Mouse (Mus musculus) left cerebral cortex, adult 2 months (tissue): Measurements from ENCODE around the gene Arl3. TPM values are rescaled to one million over a fixed set of nuclear protein-coding genes. Genes with fewer than 3 reads are reported as not detected.
"Not testable (repeated sequence)": the region's sequence is repeated elsewhere in the genome, so short reads cannot be mapped to it uniquely, and the experiment has no call there.

Experiments
- DNase-seq, 2 experiments: peaks; one replicate each; pipeline ENCODE4 v3.0.0; 2021 to 2022; ENCODE audit warnings: low spot score in 2 of 2, mixed read lengths in 1 of 2; ENCODE audit errors: extremely low spot score in 1 of 2
- H3K27ac ChIP-seq: fragments of 200-600 bp; 2 replicates; pipeline ENCODE4 v1.8.1; 2022
- H3K4me3 ChIP-seq: fragments of 200-600 bp; 2 replicates; pipeline ENCODE4 v1.8.1; 2022
- CTCF ChIP-seq: fragments of 200-600 bp; IDR thresholded peaks from 2 replicates; pipeline ENCODE4 v1.8.1; 2022; ENCODE audit warnings: antibody characterized with exemption, mild to moderate bottlenecking, moderate library complexity
- intact Hi-C: fragments of 180-260 bp; cut with DNase I; formaldehyde crosslinking; loops from one replicate; pipeline ENCODE4 v1.15.1; 2025
- total RNA-seq, 2 experiments: library from RNA; stranded (reverse); gene quantifications; 2 replicates each; pipeline ENCODE4 v1.2.3; 2021

Gene Arl3
- total RNA-seq, 2 experiments from 2014 or later: 120 to 129 TPM

DNA sequence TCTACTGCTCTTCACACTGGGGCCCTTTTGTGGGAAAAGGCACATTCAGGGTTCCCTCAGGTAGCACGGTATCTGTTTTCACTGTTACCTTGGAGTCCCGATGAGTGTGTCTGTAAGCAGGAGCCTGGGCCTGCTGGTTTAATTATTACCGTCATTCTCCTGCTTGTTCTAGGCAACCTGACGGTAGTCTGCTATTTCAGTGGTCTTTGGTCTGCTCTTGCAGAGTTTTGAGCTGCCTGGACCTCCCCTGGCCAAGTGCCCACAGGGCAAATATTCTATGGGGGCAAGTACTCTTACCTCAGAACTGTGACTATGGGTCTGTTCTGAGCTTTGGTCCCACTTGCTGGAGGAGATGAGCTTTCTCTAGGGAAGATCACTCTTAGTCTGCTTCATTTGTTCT lies 2.2 kb upstream of the Arl3 start:
- Histone ChIP-seq H3K4me3 (no peak overlapping the region), H3K27ac (no peak overlapping the region)
- TF ChIP-seq CTCF: no peak
- DNase-seq: no peak
- intact Hi-C loops: no loop called here

DNA sequence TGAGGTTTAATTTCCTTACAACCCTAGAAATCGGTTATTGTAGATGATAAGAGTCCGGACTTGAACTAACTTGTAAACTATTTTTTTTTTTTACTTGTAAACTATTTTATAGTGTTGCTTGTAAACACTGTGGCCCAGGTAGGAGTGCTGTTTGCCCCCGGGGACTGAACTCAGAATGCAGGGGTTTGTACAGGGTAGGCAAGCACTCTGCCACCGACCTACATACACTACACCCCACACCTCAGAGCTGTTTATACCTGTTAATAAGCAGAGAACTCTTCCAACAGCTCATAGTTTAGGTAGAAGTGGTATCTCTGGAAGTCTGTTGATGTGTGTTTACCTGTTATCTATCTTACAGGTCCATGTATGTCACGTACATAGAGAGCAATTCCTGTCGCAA lies 992 bp upstream of the Arl3 start:
- peak overlapping the region; percentile 85 for H3K4me3 ChIP-seq
- intact Hi-C loops: loop anchor here (2.0 kb wide), 1 partner anchor 71 kb away; no protein-coding TSS in a partner anchor
- DNase-seq: no peak
- no peak for TF ChIP-seq CTCF
- no peak overlapping the region for H3K27ac ChIP-seq

DNA sequence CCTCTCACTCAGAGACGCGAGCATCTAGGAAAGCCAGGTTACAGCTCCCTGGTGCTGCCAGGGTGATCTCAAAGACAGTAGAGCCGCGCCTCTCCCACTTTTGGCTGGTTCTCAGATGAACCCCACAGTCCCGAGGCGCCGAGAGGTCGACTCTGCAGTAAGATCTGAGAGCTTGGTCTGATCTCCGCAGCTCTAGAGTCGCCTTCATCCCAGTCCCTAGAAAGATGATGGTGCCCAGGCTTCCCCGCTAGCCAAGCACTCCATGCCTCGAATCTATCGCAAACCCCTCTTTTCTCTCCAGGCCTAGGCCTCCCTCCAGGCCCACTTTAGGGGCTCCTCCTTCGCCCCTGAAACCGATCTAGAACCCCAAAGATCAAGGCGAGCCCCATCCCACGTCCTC lies 450 bp downstream of the Arl3 start:
- Histone ChIP-seq H3K4me3 (peak overlapping the region; percentile 85), H3K27ac (peak overlapping the region; percentile 93)
- intact Hi-C loops: loop anchor here (2.0 kb wide), 1 partner anchor 70 kb away; no protein-coding TSS in a partner anchor
- TF ChIP-seq CTCF: no peak
- DNase-seq: no peak

DNA sequence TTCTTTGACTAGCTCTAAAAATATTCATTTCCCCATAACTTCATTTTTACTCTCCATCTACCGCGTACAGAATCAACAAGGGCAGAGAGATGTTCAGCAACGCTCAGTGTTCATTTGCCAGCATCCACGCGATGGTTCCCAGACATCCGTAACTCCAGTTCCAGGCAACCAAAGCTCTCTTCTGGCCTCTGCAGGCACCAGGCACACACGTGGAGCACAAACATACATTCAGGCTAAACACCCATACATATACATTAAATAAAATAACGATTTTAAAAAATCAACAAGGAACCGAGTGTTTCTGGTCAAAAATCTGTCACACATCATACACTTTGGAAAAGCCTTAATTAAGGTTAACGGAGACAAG lies 1.1 kb downstream of the Arl3 start:
- no peak for DNase-seq
- Histone ChIP-seq H3K27ac (no peak overlapping the region), H3K4me3 (peak overlapping the region; percentile 85)
- intact Hi-C loops: loop anchor here (2.0 kb wide), 1 partner anchor 69 kb away; no protein-coding TSS in a partner anchor
- TF ChIP-seq CTCF: no peak

DNA sequence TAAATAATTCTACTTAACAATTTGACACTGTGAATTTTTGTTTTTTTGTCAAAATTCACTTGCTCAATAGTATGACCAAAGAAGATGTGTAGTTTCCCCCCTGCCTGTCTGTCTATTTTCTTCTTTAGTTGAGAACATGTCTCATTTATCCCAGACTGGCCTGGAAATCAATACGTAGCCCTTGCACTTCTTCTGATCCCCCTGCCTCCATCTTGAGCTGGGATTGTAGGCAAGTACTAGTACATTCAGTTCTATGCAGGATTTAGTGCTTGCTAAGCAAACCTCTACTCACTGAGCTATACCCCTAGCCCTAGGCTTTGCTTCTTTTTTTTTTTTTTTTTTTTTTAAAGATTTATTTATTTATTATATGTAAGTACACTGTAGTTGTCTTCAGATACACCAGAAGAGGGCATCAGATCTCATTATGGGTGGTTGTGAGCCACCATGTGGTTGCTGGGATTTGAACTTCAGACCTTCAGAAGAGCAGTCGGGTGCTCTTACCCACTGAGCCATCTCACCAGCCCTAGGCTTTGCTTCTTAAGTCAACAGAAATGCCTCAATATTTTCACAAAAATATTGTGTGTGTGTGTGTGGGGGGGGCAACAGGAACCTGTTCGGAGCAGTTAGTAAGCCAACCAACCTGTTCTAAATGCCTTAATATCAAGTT lies 1.7 kb downstream of the Arl3 start:
- H3K27ac ChIP-seq, DNase-seq, intact Hi-C loops: not testable (repeated sequence)
- H3K4me3 ChIP-seq: peak overlapping the region; percentile 85

DNA sequence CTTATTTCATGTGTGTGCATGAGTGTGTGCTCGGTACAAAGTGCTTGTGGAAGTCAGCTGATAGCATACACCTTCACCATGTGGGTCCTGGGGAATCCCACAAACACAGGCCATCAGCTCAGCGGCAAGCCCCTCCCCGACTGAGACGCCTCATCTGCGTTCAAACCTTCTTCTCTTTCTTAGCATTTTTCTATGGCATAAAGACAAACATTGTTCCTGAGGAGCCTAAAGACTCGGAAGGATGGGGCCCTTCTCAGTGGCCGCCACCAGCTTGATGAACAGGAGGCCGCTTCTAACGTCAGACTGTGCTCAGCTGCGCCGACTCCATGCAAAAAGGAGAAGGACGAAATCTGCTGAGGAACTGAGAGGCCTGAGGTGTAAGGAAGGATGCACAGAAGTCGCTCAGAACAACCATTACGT lies 8.9 kb downstream of the Arl3 start:
- H3K27ac ChIP-seq: no peak overlapping the region
- intact Hi-C loops: no loop called here
- no peak for TF ChIP-seq CTCF
- DNase-seq: no peak
- no peak overlapping the region for H3K4me3 ChIP-seq

DNA sequence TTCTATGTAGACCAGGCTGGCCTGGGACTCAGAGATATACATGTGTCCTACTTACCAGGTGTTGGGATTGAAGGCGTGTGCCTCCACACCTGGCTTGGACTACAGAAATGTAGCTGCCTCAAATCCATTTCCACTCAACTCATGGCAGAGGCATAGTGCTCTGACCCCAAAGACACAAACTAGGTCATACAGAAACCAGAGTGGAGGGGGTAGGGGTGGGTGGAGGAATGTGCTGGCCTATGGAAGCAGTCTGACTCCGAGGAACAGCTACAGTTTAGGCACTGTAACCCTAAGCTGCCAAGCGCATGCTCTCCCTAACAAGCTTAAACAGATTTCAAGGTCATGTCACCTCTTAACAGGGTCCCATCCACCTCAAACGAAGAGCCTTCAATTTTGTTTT lies 9.4 kb downstream of the Arl3 start:
- Histone ChIP-seq H3K4me3 (no peak overlapping the region), H3K27ac (no peak overlapping the region)
- TF ChIP-seq CTCF: no peak
- intact Hi-C loops: no loop called here
- no peak for DNase-seq

DNA sequence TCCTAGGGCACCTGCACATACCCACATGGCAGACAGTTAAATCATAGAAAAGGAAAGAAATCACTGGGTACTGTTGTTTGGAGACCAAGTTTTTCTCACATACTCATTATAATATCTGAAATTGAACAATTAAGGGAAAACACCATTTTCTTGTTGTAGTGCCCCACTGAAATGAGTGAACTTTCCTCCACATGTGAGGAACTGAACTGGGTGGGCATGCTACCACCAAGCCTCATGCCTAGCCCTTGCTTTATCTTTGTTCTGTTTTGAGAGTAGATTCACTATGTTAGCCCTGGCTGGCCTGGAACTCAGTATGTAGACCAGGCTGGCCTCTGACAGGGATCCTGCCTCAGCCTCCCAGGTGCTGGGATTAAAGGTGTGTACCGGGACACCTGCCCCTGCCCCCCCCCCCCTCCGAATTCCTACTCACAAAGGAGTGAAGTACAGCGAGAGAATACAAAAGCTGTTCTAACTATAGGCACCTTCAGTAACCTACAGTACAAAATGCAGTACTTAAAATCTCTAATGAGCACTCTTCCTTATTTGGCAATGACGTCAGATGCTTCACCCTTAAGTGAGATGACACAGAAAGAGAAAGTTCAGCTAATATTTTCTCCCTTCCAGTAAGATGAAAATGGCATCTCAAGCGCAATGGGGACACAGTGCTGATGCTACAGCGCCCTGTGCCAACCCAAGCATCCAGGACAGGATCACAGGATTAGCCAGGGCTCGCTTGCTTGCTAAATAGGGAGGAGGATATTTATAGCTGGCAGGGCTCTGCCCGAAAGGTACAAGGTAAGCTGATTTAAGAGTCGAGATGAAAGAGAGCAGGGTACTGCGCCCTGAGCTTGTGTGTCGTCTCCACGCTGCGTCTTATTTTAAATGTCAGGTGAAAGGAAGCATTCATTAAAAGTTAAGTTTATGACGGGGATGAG lies 10.2 kb downstream of the Arl3 start:
- intact Hi-C loops: no loop called here
- Histone ChIP-seq H3K27ac (no peak overlapping the region), H3K4me3 (no peak overlapping the region)
- no peak for DNase-seq
- no peak for TF ChIP-seq CTCF

DNA sequence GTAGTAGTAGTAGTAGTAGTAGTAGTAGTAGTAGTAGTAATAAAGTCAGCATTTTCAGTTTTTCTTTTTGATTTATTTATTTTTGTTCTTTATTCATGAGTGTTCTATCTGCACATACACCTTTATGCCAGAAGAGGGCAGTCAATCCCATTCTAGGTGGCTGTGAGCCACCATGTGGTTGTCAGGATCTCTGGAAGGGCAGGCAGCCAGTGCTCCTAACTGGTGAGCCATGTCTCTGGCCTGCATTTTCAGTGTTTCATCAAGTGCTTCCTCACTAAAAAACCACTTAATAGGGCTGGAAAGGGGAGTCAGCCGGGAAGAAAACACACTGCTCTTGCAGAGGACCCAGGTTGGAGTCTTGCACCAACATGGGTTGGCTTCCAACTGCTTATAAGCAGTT lies 10.9 kb downstream of the Arl3 start:
- Histone ChIP-seq H3K4me3 (no peak overlapping the region), H3K27ac (no peak overlapping the region)
- peak; percentile 31 for DNase-seq
- TF ChIP-seq CTCF: peak; percentile 78
- intact Hi-C loops: no loop called here

DNA sequence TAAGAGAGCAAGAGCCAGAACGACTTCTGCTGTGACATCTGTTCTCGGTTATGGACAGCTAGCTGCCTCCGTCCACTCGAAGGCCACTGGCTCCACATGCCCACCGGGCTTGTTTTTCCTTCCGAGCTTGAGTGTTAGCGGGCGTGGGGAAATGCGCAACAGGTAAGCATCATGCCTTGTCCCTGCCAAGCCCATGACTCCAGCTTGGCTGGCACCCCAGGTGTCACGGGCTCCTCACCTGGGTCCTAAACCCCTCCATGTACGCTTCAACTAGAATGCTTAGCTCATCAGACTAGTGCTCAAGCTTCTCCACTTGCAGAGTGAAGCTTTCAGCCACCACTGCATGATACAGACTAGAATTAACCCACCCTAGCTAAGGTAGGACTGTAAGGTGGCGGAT lies 14.4 kb downstream of the Arl3 start:
- H3K4me3 ChIP-seq: no peak overlapping the region
- intact Hi-C loops: no loop called here
- no peak overlapping the region for H3K27ac ChIP-seq
- no peak for TF ChIP-seq CTCF
- no peak for DNase-seq

DNA sequence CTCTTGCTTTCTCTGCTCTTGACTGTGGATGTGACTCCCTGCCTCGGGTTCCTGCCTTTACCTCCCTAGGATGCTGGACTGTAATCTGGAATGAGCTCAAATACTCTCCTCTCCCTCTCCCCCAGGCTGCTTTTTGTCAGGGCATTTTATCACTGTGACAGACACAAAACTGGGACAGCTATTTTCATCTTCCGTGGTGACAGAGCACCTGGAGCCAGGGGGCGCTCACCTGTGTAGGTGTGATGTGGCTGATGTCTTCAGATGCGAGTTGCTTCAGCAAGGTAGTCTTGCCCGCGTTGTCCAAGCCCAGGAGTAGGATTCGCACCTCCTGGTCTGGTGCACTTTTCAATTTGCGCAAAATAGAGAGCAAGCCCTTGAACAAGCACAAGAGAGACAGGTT lies 15.0 kb downstream of the Arl3 start:
- TF ChIP-seq CTCF: no peak
- intact Hi-C loops: no loop called here
- no peak for DNase-seq
- H3K4me3 ChIP-seq: no peak overlapping the region
- no peak overlapping the region for H3K27ac ChIP-seq

DNA sequence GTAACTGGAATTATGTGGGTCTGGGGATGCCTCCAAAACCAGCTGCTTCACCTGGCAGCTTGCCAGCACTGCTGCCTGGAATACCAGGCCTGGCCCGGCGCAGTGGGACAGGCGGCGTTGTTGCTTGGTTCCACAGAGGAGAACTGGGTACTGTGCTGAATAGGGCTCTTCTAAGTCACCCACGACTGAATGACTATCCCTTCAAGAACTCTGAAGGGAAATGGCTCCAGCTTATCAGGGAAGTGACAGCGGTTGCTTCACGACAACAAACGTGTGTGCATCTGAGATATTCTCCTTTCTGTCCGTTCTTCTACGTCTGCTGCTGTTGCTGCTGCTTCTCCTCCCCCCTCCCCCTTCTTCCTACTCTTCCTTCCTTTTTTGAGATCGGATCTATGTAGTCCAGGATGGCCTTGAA lies 19.4 kb downstream of the Arl3 start:
- Histone ChIP-seq H3K4me3 (no peak overlapping the region), H3K27ac (no peak overlapping the region)
- no peak for DNase-seq
- TF ChIP-seq CTCF: no peak
- intact Hi-C loops: no loop called here

DNA sequence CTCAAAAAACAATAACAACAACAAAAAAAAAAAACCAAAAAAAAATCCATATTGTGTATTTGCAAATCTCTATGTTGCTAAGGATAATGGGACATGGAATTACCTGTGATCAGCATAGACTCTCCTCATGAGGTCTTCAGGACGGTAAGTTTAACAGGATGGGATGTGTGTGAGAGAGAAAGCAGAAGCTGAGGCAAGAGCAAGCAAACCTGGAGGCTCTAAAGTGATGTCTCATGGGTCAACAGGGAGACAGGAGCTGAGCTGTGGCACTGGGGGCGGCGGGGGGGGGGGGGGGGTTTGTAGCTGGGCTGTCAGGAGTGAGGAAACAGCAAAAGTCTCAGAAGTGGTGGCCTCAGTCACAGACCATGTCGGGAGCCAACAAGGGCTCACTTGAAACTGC lies 20.5 kb downstream of the Arl3 start:
- Histone ChIP-seq H3K4me3 (no peak overlapping the region), H3K27ac (no peak overlapping the region)
- no peak for DNase-seq
- intact Hi-C loops: no loop called here
- TF ChIP-seq CTCF: no peak
